Comparison of ENCODE assay signal across 8 mouse cellular contexts in genomic region chr8:123860386-123860785, GRCm38 (mm10). TPM values are rescaled to one million over a fixed set of nuclear protein-coding genes. Genes with fewer than 3 reads are reported as not detected.
A peak's percentile ranks its signal among the peaks of the same experiment; 100 is the strongest.
DNase-seq lines count a peak whose midpoint lies in the region; ATAC-seq and TF ChIP-seq lines count a peak whose summit lies in the region.

No protein-coding gene starts in this region.

- peak overlapping the region; percentile 96 for H3K4me2 ChIP-seq in lung, embryonic 14.5 days
- H3K4me2 ChIP-seq in forebrain, embryonic 14.5 days (ENCODE audit: low read length), result peak overlapping the region; percentile 89
- peak overlapping the region; percentile 85 for H3K4me2 ChIP-seq in limb, embryonic 14.5 days (replicated peaks; ENCODE audit: low read depth, low read length, severe bottlenecking)

- peak overlapping the region; percentile 75; the same call in 1 of the 2 replicates for H3K4me3 ChIP-seq in lung, embryonic 14.5 days (ENCODE audit: low read depth, low read length)
- peak overlapping the region; percentile 84; the same call in 1 of the 2 replicates for H3K4me3 ChIP-seq in forebrain, embryonic 14.5 days (ENCODE audit: low read depth, low read length)
- peak overlapping the region; percentile 82 for H3K4me3 ChIP-seq in limb, embryonic 14.5 days (replicated peaks; ENCODE audit: low read length)
- H3K4me3 ChIP-seq in olfactory bulb, adult 2 months (ENCODE audit: insufficient read depth, low read depth, low read length), result peak overlapping the region; percentile 81

- ATAC-seq in lung, embryonic 14.5 days (ENCODE audit: insufficient read depth), result no peak
- no peak for ATAC-seq in forebrain, embryonic 14.5 days
- no peak for ATAC-seq in limb, embryonic 14.5 days (ENCODE audit: low FRiP score, low read depth)

- no peaks in the 10 kb centered on the region for H3K36me3 ChIP-seq in lung, embryonic 14.5 days (ENCODE audit: insufficient read depth)
- H3K36me3 ChIP-seq in forebrain, embryonic 14.5 days (ENCODE audit: control insufficient read depth, insufficient read depth, low read length), result no peaks in the 10 kb centered on the region
- no peaks in the 10 kb centered on the region for H3K36me3 ChIP-seq in limb, embryonic 14.5 days (ENCODE audit: control insufficient read depth, insufficient read depth, low read length)

- no peak overlapping the region for H3K27ac ChIP-seq in lung, embryonic 14.5 days (ENCODE audit: low read depth)
- H3K27ac ChIP-seq in forebrain, embryonic 14.5 days (ENCODE audit: low read depth, low read length), result no peak overlapping the region
- no peak overlapping the region for H3K27ac ChIP-seq in limb, embryonic 14.5 days (replicated peaks; ENCODE audit: low read depth, low read length)
- peak overlapping the region; percentile 99; the same call in 1 of the 2 replicates for H3K27ac ChIP-seq in olfactory bulb, adult 2 months (ENCODE audit: insufficient read depth, low read depth, low read length)

- H3K9me3 ChIP-seq in lung, embryonic 14.5 days (ENCODE audit: low read depth, low read length), result no peaks in the 10 kb centered on the region
- no peaks in the 10 kb centered on the region for H3K9me3 ChIP-seq in forebrain, embryonic 14.5 days (replicated peaks; ENCODE audit: control insufficient read depth, low read length)
- no peaks in the 10 kb centered on the region for H3K9me3 ChIP-seq in limb, embryonic 14.5 days (ENCODE audit: control insufficient read depth, low read length)

- 60% methylated on average over 4 of the region's 4 CpGs for WGBS in lung, embryonic 14.5 days
- 71% methylated on average over 4 of the region's 4 CpGs for WGBS in forebrain, embryonic 14.5 days
- WGBS in limb, embryonic 14.5 days, result 73% methylated on average over 4 of the region's 4 CpGs
- 76% methylated on average over 4 of the region's 4 CpGs for WGBS in olfactory bulb, adult 2 months

- intact Hi-C loops in left cerebral cortex, postnatal 4 days (cut with DNase I), result no loop called here

- no peak for DNase-seq in lung, embryonic 14.5 days
- DNase-seq in lung, adult 18-20 months, result no peak
- DNase-seq in forebrain, embryonic 14.5 days (ENCODE audit: low spot score), result no peak
- no peak for DNase-seq in limb, embryonic 14.5 days (ENCODE audit: low spot score)
- no peak for DNase-seq in T-cell, adult 2 months (ENCODE audit: low spot score)
- no peak for DNase-seq in left cerebral cortex, postnatal 4 days
- no peak for DNase-seq in layer of hippocampus, postnatal 36 days

- peaks cover 16% of the 10 kb centered on the region; the same call in 1 of the 2 replicates for H3K27me3 ChIP-seq in lung, embryonic 14.5 days (ENCODE audit: insufficient read depth, low read length)
- H3K27me3 ChIP-seq in forebrain, embryonic 14.5 days (replicated peaks; ENCODE audit: control insufficient read depth, insufficient read depth, low read length), result peaks cover 4% of the 10 kb centered on the region; the same call in 1 of the 2 replicates
- H3K27me3 ChIP-seq in limb, embryonic 14.5 days (ENCODE audit: control insufficient read depth, insufficient read depth, low read length), result no peaks in the 10 kb centered on the region; the same call in 1 of the 2 replicates

- no peak overlapping the region for H3K9ac ChIP-seq in lung, embryonic 14.5 days
- H3K9ac ChIP-seq in forebrain, embryonic 14.5 days (ENCODE audit: low read length), result 0 out of 2 replicates have a peak overlapping the region, but pooled peaks have one; percentile 82
- H3K9ac ChIP-seq in limb, embryonic 14.5 days (ENCODE audit: low read depth, low read length, severe bottlenecking), result no peak overlapping the region; the same call in 1 of the 2 replicates

- no peaks in the 10 kb centered on the region for H3K4me1 ChIP-seq in lung, embryonic 14.5 days (ENCODE audit: insufficient read depth)
- peaks cover 12% of the 10 kb centered on the region; the same call in 1 of the 2 replicates for H3K4me1 ChIP-seq in forebrain, embryonic 14.5 days (ENCODE audit: control insufficient read depth, insufficient read depth, low read length)
- 0 out of 2 replicates have a peak, but pooled peaks cover 4% of the 10 kb centered on the region for H3K4me1 ChIP-seq in limb, embryonic 14.5 days (ENCODE audit: control insufficient read depth, insufficient read depth, low read length)
- H3K4me1 ChIP-seq in olfactory bulb, adult 2 months (ENCODE audit: control insufficient read depth, insufficient read depth, low read length), result peaks cover 20% of the 10 kb centered on the region

- no peak for TF ChIP-seq POLR2A in limb, embryonic 14.5 days (IDR thresholded peaks at IDR 0.05; ENCODE audit: borderline replicate concordance, extremely low read depth, insufficient read depth, insufficient read length)
- no peak for TF ChIP-seq POLR2A in olfactory bulb, adult 2 months (IDR thresholded peaks at IDR 0.05; ENCODE audit: insufficient read depth, low read depth, low read length)

- TF ChIP-seq CTCF in lung, embryonic 14.5 days (IDR thresholded peaks at IDR 0.05; ENCODE audit: low read depth), result no peak
- no peak for TF ChIP-seq CTCF in olfactory bulb, adult 2 months (IDR thresholded peaks at IDR 0.05; ENCODE audit: insufficient read depth, low read depth, low read length)

RNA-seq across cellular contexts. Expression of gene Ccsap, which starts 0.4 kb away (rescaled TPM):
- 5.6 and 7.1 TPM in 2 replicates for polyA plus RNA-seq in lung, embryonic 14.5 days (2014; fragmentation: Nextera tagmentation; extraction: Ambion mirVana)
- polyA plus RNA-seq in forebrain, embryonic 14.5 days (2014; fragmentation: Nextera tagmentation; extraction: Ambion mirVana), result 5.2 and 6.7 TPM in 2 replicates
- 4.6 and 4.9 TPM in 2 replicates for polyA plus RNA-seq in limb, embryonic 14.5 days (2012; rRNA removed)
- polyA plus RNA-seq in limb, embryonic 14.5 days (2014; fragmentation: Nextera tagmentation; extraction: Ambion mirVana), result 3.7 and 4.2 TPM in 2 replicates
- not detected in 2 replicates for polyA plus RNA-seq in olfactory bulb, adult 2 months (2012; ENCODE audit: insufficient read depth, insufficient read length, low replicate concordance, missing spikeins)
- 10 to 100 TPM; 21.5 to 25.8 TPM for total RNA-seq in left cerebral cortex, postnatal 4 days (2021)
- 10 to 100 TPM; 56.1 to 56.4 TPM for total RNA-seq in layer of hippocampus, postnatal 36 days (2021)

RNA-seq across cellular contexts. Expression of gene Acta1, which starts 34.2 kb away (rescaled TPM):
- 0.99 and 2.5 TPM in 2 replicates for polyA plus RNA-seq in lung, embryonic 14.5 days (2014; fragmentation: Nextera tagmentation; extraction: Ambion mirVana)
- 3.4 and 4.4 TPM in 2 replicates for polyA plus RNA-seq in forebrain, embryonic 14.5 days (2014; fragmentation: Nextera tagmentation; extraction: Ambion mirVana)
- 829 and 847 TPM in 2 replicates for polyA plus RNA-seq in limb, embryonic 14.5 days (2012; rRNA removed)
- 625 and 1,005 TPM in 2 replicates for polyA plus RNA-seq in limb, embryonic 14.5 days (2014; fragmentation: Nextera tagmentation; extraction: Ambion mirVana)
- polyA plus RNA-seq in olfactory bulb, adult 2 months (2012; ENCODE audit: insufficient read depth, insufficient read length, low replicate concordance, missing spikeins), result not detected in 2 replicates
- total RNA-seq in left cerebral cortex, postnatal 4 days (2021), result 1 to 10 TPM; 5.5 to 7.1 TPM
- total RNA-seq in layer of hippocampus, postnatal 36 days (2021), result 1 to 10 TPM; 6.4 to 7.6 TPM

RNA-seq across cellular contexts. Expression of gene Rab4a, which starts 54.6 kb away (rescaled TPM):
- polyA plus RNA-seq in lung, embryonic 14.5 days (2014; fragmentation: Nextera tagmentation; extraction: Ambion mirVana), result 30.1 and 32.1 TPM in 2 replicates
- 68.2 and 74.5 TPM in 2 replicates for polyA plus RNA-seq in forebrain, embryonic 14.5 days (2014; fragmentation: Nextera tagmentation; extraction: Ambion mirVana)
- polyA plus RNA-seq in limb, embryonic 14.5 days (2012; rRNA removed), result 29.4 and 29.5 TPM in 2 replicates
- 45.1 and 45.5 TPM in 2 replicates for polyA plus RNA-seq in limb, embryonic 14.5 days (2014; fragmentation: Nextera tagmentation; extraction: Ambion mirVana)
- not detected in 2 replicates for polyA plus RNA-seq in olfactory bulb, adult 2 months (2012; ENCODE audit: insufficient read depth, insufficient read length, low replicate concordance, missing spikeins)
- total RNA-seq in left cerebral cortex, postnatal 4 days (2021), result 10 to 100 TPM; 61.7 to 68.4 TPM
- 10 to 100 TPM; 42.3 to 42.8 TPM for total RNA-seq in layer of hippocampus, postnatal 36 days (2021)

Comparison
In these comparisons a context has a peak if more than half of its experiments do, and no peak if none do; other contexts are left out.
1. RNA of gene Acta1, which starts 34.2 kb away (polyA plus RNA-seq): 625 to 1,005 TPM in limb, embryonic 14.5 days; 3.4 to 4.4 TPM in forebrain, embryonic 14.5 days, 0.99 to 2.5 TPM in lung, embryonic 14.5 days and not detected in olfactory bulb, adult 2 months; every median in the first group is over 100 times any median in the second.
2. Peak in every context shown above with its lines, with median percentiles within 50 percentile points of each other: H3K4me2 ChIP-seq and H3K4me3 ChIP-seq.